Comparison of ENCODE assay signal across 13 mouse cellular contexts in the genomic region with DNA sequence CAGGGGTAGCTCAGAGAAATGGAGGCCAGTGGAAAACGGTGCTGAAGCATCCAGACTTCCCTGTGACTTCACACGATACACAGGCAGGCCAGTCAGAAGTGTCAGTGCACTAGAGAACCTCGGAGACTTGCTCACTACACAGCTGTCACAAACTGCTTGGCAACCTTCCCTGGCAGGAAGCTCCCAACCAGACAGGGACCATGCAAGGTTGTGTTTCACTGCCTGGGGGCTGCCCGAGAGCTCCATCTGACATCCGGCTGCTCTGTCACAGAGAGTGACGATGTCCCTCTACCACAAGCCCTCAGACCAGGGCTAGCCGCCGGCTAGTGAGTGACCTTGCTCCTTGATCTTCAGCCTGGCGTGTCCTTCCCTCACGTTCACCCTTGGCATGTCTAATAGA.
DNase-seq lines count a peak whose midpoint lies in the region; ATAC-seq and TF ChIP-seq lines count a peak whose summit lies in the region.
"Had no signal": no experiment of that assay in that cellular context is flagged by ENCODE, and none has a peak within 500 bp of the region (broad histone marks: within the 10 kb centered on the region; RNA-seq: fewer than 3 reads in every experiment).

No protein-coding gene starts in this region.

- H3K9me3 ChIP-seq in liver, embryonic 12.5 days (replicated peaks), result no peaks in the 10 kb centered on the region
- H3K9me3 ChIP-seq: liver, embryonic 15.5 days had no signal

- no peak for TF ChIP-seq CTCF in cerebellum, adult 2 months (IDR thresholded peaks at IDR 0.05; ENCODE audit: borderline replicate concordance, insufficient read depth, low read depth, low read length)
- TF ChIP-seq CTCF in left cerebral cortex, adult 2 months (IDR thresholded peaks at IDR 0.05), result no peak

- DNase-seq in cerebellum, postnatal 10 days, result peak; percentile 80 to 87
- no peak for DNase-seq in cerebellum, adult 2 months
- peak; percentile 13 to 73 for DNase-seq in left cerebral cortex, postnatal 10 days (ENCODE audit: extremely low spot score in 1 of 2, low spot score in 2 of 2)
- no peak for DNase-seq in left cerebral cortex, adult 2 months (ENCODE audit: extremely low spot score in 1 of 2, low spot score in 2 of 2)
- DNase-seq in gastrocnemius, adult 18-20 months (ENCODE audit: low spot score), result peak; percentile 58
- peak; percentile 30 to 39 for DNase-seq in heart, postnatal 36 days
- DNase-seq in urinary bladder, postnatal 25 days (ENCODE audit: low spot score), result no peak
- DNase-seq: cerebellum, adult 9-10 months; kidney, adult 2 months had no signal

- WGBS in cerebellum, adult 2 months, result 10% methylated on average over 10 of the region's 10 CpGs
- WGBS in liver, embryonic 12.5 days (ENCODE audit: insufficient replicate concordance), result 74% methylated on average over 10 of the region's 10 CpGs

- no peaks in the 10 kb centered on the region for H3K36me3 ChIP-seq in liver, embryonic 12.5 days
- H3K36me3 ChIP-seq: liver, embryonic 15.5 days had no signal

- no peak overlapping the region for H3K9ac ChIP-seq in liver, embryonic 12.5 days
- H3K9ac ChIP-seq: liver, embryonic 15.5 days had no signal

- H3K4me1 ChIP-seq in cerebellum, adult 2 months (ENCODE audit: control insufficient read depth, insufficient read depth, low read length), result peaks cover 4% of the 10 kb centered on the region; the same call in 1 of the 2 replicates
- H3K4me1 ChIP-seq in liver, embryonic 12.5 days, result no peaks in the 10 kb centered on the region
- H3K4me1 ChIP-seq: liver, embryonic 15.5 days had no signal

- TF ChIP-seq POLR2A in cerebellum, adult 2 months (IDR thresholded peaks at IDR 0.05; ENCODE audit: borderline replicate concordance, insufficient read depth, low read length), result no peak

- no peak for ATAC-seq in liver, embryonic 12.5 days
- ATAC-seq: midbrain, embryonic 16.5 days had no signal

- H3K4me2 ChIP-seq in liver, embryonic 12.5 days, result no peak overlapping the region
- H3K4me2 ChIP-seq: liver, embryonic 15.5 days had no signal

- no peaks in the 10 kb centered on the region for H3K27me3 ChIP-seq in cerebellum, adult 2 months (ENCODE audit: control insufficient read depth, insufficient read depth, low read length)
- no peaks in the 10 kb centered on the region for H3K27me3 ChIP-seq in liver, embryonic 12.5 days (replicated peaks)
- H3K27me3 ChIP-seq: liver, embryonic 15.5 days had no signal

- no peak overlapping the region for H3K4me3 ChIP-seq in cerebellum, adult 2 months (replicated peaks; ENCODE audit: insufficient read depth, low read depth, low read length)
- no peak overlapping the region for H3K4me3 ChIP-seq in left cerebral cortex, adult 2 months
- no peak overlapping the region for H3K4me3 ChIP-seq in liver, embryonic 12.5 days
- H3K4me3 ChIP-seq: erythroblast, embryonic 14.5 days; liver, embryonic 15.5 days had no signal

- intact Hi-C loops in left cerebral cortex, postnatal 10 days (cut with DNase I), result no loop called here
- intact Hi-C loops in left cerebral cortex, adult 2 months (cut with DNase I), result no loop called here
- intact Hi-C loops in heart, postnatal 36 days (cut with DNase I), result no loop called here

- H3K27ac ChIP-seq in cerebellum, adult 2 months (ENCODE audit: insufficient read depth, low read length), result no peak overlapping the region
- H3K27ac ChIP-seq in left cerebral cortex, adult 2 months, result no peak overlapping the region
- H3K27ac ChIP-seq in liver, embryonic 12.5 days, result no peak overlapping the region
- H3K27ac ChIP-seq: liver, embryonic 15.5 days had no signal

Comparison
In these comparisons a context has a peak if more than half of its experiments do, and no peak if none do; other contexts are left out.
1. DNase-seq: peak in cerebellum, postnatal 10 days (2 of 2), left cerebral cortex, postnatal 10 days (2 of 2), gastrocnemius, adult 18-20 months (single experiment) and heart, postnatal 36 days (2 of 2); none in cerebellum, adult 2 months (0 of 2), left cerebral cortex, adult 2 months (0 of 2) and urinary bladder, postnatal 25 days (single experiment).